Mouse (Mus musculus): ENCODE data around the gene Kmt2e. TPM values are rescaled to one million over a fixed set of nuclear protein-coding genes. Genes with fewer than 3 reads are reported as not detected.

Gene Kmt2e
- polyA plus RNA-seq, 1 experiment from 2014 or later: 76.8 TPM

DNA sequence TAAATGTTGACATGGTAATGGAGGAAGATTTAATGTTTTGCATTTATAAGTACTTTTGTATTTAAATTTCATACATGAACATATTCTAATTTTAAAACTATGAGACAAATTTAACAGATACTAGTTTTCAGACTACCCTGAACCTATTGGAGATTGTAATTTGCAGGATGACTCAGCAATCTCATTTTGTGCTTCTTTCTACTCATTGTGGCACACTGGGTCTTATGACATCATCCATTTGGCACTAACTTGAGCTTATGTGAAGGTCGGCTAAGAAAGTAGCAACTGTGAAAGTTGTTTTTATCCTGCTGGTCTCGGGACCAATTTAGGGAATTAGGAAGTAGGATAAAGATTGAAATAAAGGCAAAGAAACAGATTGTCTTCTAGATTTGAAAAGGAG lies 27.4 kb downstream of the Kmt2e start:
- Histone ChIP-seq H3K4me1 (replicated peaks; ENCODE audit: insufficient read depth, low read length) (no peaks in the 10 kb centered on the region; the same call in 1 of the 2 replicates), H3K9me3 (replicated peaks; ENCODE audit: low read length) (no peaks in the 10 kb centered on the region), H3K4me2 (ENCODE audit: low read length) (no peak overlapping the region), H3K27me3 (ENCODE audit: insufficient read depth, low read length) (no peaks in the 10 kb centered on the region), H3K36me3 (ENCODE audit: insufficient read depth, low read length) (peaks cover 19% of the 10 kb centered on the region; the same call in 1 of the 2 replicates), H3K27ac (no peak overlapping the region), H3K9ac (ENCODE audit: low read depth, low read length) (no peak overlapping the region), H3K4me3 (replicated peaks; ENCODE audit: low read depth, low read length) (no peak overlapping the region)
- TF ChIP-seq CTCF (IDR thresholded peaks at IDR 0.05; ENCODE audit: low read depth): no peak
- DNase-seq (ENCODE audit: low spot score) (no peak), ATAC-seq (replicated peaks; ENCODE audit: low FRiP score, low read depth) (no peak)
- 69% methylated on average over 2 of the region's 2 CpGs for WGBS

DNA sequence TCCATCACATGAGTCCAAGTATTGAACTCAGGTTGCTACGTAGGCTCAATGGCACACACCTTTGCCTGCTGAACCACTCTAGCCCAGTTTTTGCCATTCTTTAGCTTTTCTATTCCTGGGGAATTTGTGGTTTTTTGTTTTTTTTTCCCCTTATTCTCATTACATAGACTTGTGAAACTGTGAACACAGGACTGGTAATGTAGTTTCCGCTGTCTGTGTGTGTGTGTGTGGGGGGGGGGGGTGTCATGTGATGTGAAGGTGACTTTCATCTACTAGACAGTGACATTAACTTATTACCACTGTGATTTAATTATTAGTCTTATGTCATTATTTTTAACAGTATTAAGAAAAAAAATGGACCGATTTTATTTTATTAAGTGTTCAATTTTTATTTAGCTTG lies 30.0 kb downstream of the Kmt2e start:
- Histone ChIP-seq H3K9me3 (replicated peaks; ENCODE audit: low read length) (no peaks in the 10 kb centered on the region), H3K4me1 (replicated peaks; ENCODE audit: insufficient read depth, low read length) (no peaks in the 10 kb centered on the region), H3K4me2 (ENCODE audit: low read length) (no peak overlapping the region), H3K36me3 (ENCODE audit: insufficient read depth, low read length) (peaks cover 20% of the 10 kb centered on the region; the same call in 1 of the 2 replicates), H3K4me3 (replicated peaks; ENCODE audit: low read depth, low read length) (no peak overlapping the region), H3K9ac (ENCODE audit: low read depth, low read length) (no peak overlapping the region), H3K27ac (no peak overlapping the region), H3K27me3 (ENCODE audit: insufficient read depth, low read length) (no peaks in the 10 kb centered on the region)
- no peak for TF ChIP-seq CTCF (IDR thresholded peaks at IDR 0.05; ENCODE audit: low read depth)
- DNase-seq (ENCODE audit: low spot score) (no peak), ATAC-seq (replicated peaks; ENCODE audit: low FRiP score, low read depth) (no peak)
- WGBS: 87% methylated on average over 3 of the region's 3 CpGs

GRCm38 (mm10) chr5:23464743-23465142 lies 30.5 kb downstream of the Kmt2e start:
- DNase-seq (ENCODE audit: low spot score) (no peak), ATAC-seq (replicated peaks; ENCODE audit: low FRiP score, low read depth) (no peak)
- Histone ChIP-seq H3K27me3 (ENCODE audit: insufficient read depth, low read length) (no peaks in the 10 kb centered on the region), H3K27ac (no peak overlapping the region), H3K4me2 (ENCODE audit: low read length) (no peak overlapping the region), H3K36me3 (ENCODE audit: insufficient read depth, low read length) (peaks cover 20% of the 10 kb centered on the region; the same call in 1 of the 2 replicates), H3K9me3 (replicated peaks; ENCODE audit: low read length) (no peaks in the 10 kb centered on the region), H3K4me3 (replicated peaks; ENCODE audit: low read depth, low read length) (no peak overlapping the region), H3K9ac (ENCODE audit: low read depth, low read length) (no peak overlapping the region), H3K4me1 (replicated peaks; ENCODE audit: insufficient read depth, low read length) (no peaks in the 10 kb centered on the region)
- WGBS: 90% methylated on average over 8 of the region's 8 CpGs
- no peak for TF ChIP-seq CTCF (IDR thresholded peaks at IDR 0.05; ENCODE audit: low read depth)

- Histone ChIP-seq H3K27me3 (ENCODE audit: insufficient read depth, low read length) (no peaks in the 10 kb centered on the region), H3K36me3 (ENCODE audit: insufficient read depth, low read length) (peaks cover 30% of the 10 kb centered on the region; the same call in 1 of the 2 replicates), H3K9me3 (replicated peaks; ENCODE audit: low read length) (no peaks in the 10 kb centered on the region), H3K27ac (no peak overlapping the region), H3K4me3 (replicated peaks; ENCODE audit: low read depth, low read length) (no peak overlapping the region), H3K9ac (ENCODE audit: low read depth, low read length) (no peak overlapping the region), H3K4me1 (replicated peaks; ENCODE audit: insufficient read depth, low read length) (no peaks in the 10 kb centered on the region), H3K4me2 (ENCODE audit: low read length) (no peak overlapping the region)
- no peak for TF ChIP-seq CTCF (IDR thresholded peaks at IDR 0.05; ENCODE audit: low read depth)
- DNase-seq (ENCODE audit: low spot score): no peak
- ATAC-seq (replicated peaks; ENCODE audit: low FRiP score, low read depth): no peak
- WGBS: 75% methylated on average over 4 of the region's 4 CpGs
These were observed 32.3 kb downstream of the Kmt2e start for GRCm38 (mm10) chr5:23466546-23466945.

- WGBS: 77% methylated on average over 6 of the region's 6 CpGs
- H3K36me3 ChIP-seq (ENCODE audit: insufficient read depth, low read length): peaks cover 23% of the 10 kb centered on the region
- H3K27me3 ChIP-seq (ENCODE audit: insufficient read depth, low read length): no peaks in the 10 kb centered on the region
- DNase-seq (ENCODE audit: low spot score) (no peak), ATAC-seq (replicated peaks; ENCODE audit: low FRiP score, low read depth) (no peak)
- peak; percentile 49 for TF ChIP-seq CTCF (IDR thresholded peaks at IDR 0.05; ENCODE audit: low read depth)
- H3K27ac ChIP-seq: no peak overlapping the region
- H3K4me3 ChIP-seq (replicated peaks; ENCODE audit: low read depth, low read length): no peak overlapping the region
- no peak overlapping the region for H3K4me2 ChIP-seq (ENCODE audit: low read length)
- no peaks in the 10 kb centered on the region for H3K9me3 ChIP-seq (replicated peaks; ENCODE audit: low read length)
- no peaks in the 10 kb centered on the region for H3K4me1 ChIP-seq (replicated peaks; ENCODE audit: insufficient read depth, low read length)
- H3K9ac ChIP-seq (ENCODE audit: low read depth, low read length): no peak overlapping the region
These were observed 39.0 kb downstream of the Kmt2e start for GRCm38 (mm10) chr5:23473098-23473873.

- WGBS: 87% methylated on average over 7 of the region's 7 CpGs
- no peak for DNase-seq (ENCODE audit: low spot score)
- peaks cover 50% of the 10 kb centered on the region for H3K36me3 ChIP-seq (ENCODE audit: insufficient read depth, low read length)
- no peak overlapping the region for H3K4me3 ChIP-seq (replicated peaks; ENCODE audit: low read depth, low read length)
- H3K9ac ChIP-seq (ENCODE audit: low read depth, low read length): no peak overlapping the region
- no peak for TF ChIP-seq CTCF (IDR thresholded peaks at IDR 0.05; ENCODE audit: low read depth)
- no peak overlapping the region for H3K4me2 ChIP-seq (ENCODE audit: low read length)
- H3K9me3 ChIP-seq (replicated peaks; ENCODE audit: low read length): no peaks in the 10 kb centered on the region
- H3K27me3 ChIP-seq (ENCODE audit: insufficient read depth, low read length): no peaks in the 10 kb centered on the region
- no peaks in the 10 kb centered on the region for H3K4me1 ChIP-seq (replicated peaks; ENCODE audit: insufficient read depth, low read length)
- ATAC-seq (replicated peaks; ENCODE audit: low FRiP score, low read depth): no peak
- no peak overlapping the region for H3K27ac ChIP-seq
These were observed 49.6 kb downstream of the Kmt2e start for GRCm38 (mm10) chr5:23483811-23484210.

Data from kidney, postnatal 0 days (tissue).